Mouse (Mus musculus) spleen, adult 2 months (tissue): ENCODE measurements around the gene Cbl. TPM values are rescaled to one million over a fixed set of nuclear protein-coding genes. Genes with fewer than 3 reads are reported as not detected.

ENCODE experiments used
- DNase-seq, 2 experiments: peaks; one replicate each; pipeline versions ENCODE4 v3.0.0 to v3.0.0-alpha.2; 2012 to 2021; ENCODE audit warnings: low spot score in 2 of 2, low read depth in 1 of 2
- H3K27ac ChIP-seq: fragments of 200-500 bp; 2 replicates; pipeline ENCODE4 v1.5.1; 2012; ENCODE audit warnings: low read length, inconsistent platforms; ENCODE audit not compliant: insufficient read depth
- H3K27me3 ChIP-seq: fragments of 200-500 bp; 2 replicates; pipeline ENCODE4 v1.6.1; 2012; ENCODE audit warnings: mild to moderate bottlenecking, moderate library complexity, low read length, inconsistent platforms; ENCODE audit not compliant: control insufficient read depth, insufficient read depth
- H3K36me3 ChIP-seq: fragments of 200-500 bp; 2 replicates; pipeline ENCODE4 v1.6.1; 2012; ENCODE audit warnings: mild to moderate bottlenecking, low read length, inconsistent platforms; ENCODE audit not compliant: control insufficient read depth, insufficient read depth
- H3K4me1 ChIP-seq: fragments of 200-500 bp; 2 replicates; pipeline ENCODE4 v1.6.1; 2011; ENCODE audit warnings: inconsistent platforms; ENCODE audit not compliant: control insufficient read depth, insufficient read depth, insufficient read length
- H3K4me3 ChIP-seq: fragments of 200-500 bp; 2 replicates; pipeline ENCODE4 v1.5.1; 2011; ENCODE audit warnings: mild to moderate bottlenecking, inconsistent platforms; ENCODE audit not compliant: insufficient read depth, insufficient read length; ENCODE audit errors: extremely low read depth
- CTCF ChIP-seq: fragments of 200-500 bp; IDR thresholded peaks from 2 replicates; pipeline ENCODE4 v1.5.1; 2011; ENCODE audit warnings: mild to moderate bottlenecking, inconsistent platforms; ENCODE audit not compliant: insufficient read depth, insufficient read length, insufficient replicate concordance; ENCODE audit errors: extremely low read depth
- POLR2A ChIP-seq: fragments of 200-500 bp; IDR thresholded peaks from 2 replicates; pipeline ENCODE4 v1.6.1; 2011; ENCODE audit warnings: low read depth, low read length, inconsistent platforms
- WGBS: fragments of 180-500 bp; shearing (Covaris S2); methylation state at CpG from one replicate; pipeline ENCODE4 v1.1.7; 2018; 5-methylcytosine and 5-hydroxymethylcytosine counted together
- polyA plus RNA-seq: library from polyadenylated mRNA; depleted of rRNA; stranded (reverse); fragments of >200 nt; gene quantifications from 2 replicates; pipeline ENCODE4 v1.2.3, GENCODE M21; 2012

Gene Cbl
- polyA plus RNA-seq, 1 experiment, result 16.1 TPM

DNA sequence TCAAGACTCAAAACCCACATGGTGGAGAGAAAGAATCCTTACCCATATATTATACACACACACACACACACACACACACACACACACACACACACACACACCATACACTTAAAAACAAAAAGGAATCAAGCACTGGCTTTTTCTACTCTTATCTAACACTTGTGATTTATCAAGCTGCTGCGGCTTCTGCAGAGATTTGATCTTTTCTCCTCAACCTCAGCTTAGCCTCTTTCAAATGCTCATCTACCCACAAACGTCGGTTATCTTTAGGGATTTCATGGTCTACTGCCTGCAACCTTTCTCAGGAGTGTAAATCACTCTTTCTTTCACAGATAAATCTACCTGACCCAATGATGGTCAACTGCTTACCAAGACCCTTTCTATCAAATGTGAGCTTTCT is 33.4 kb downstream of the Cbl start:
- 42% methylated on average over 3 of the region's 3 CpGs for WGBS
- TF ChIP-seq POLR2A, result no peak
- TF ChIP-seq CTCF, result no peak
- H3K27ac ChIP-seq, result no peak overlapping the region
- DNase-seq, result no peak
- H3K36me3 ChIP-seq, result peaks cover 19% of the 10 kb centered on the region
- H3K4me1 ChIP-seq, result peaks cover 8% of the 10 kb centered on the region
- no peak overlapping the region for H3K4me3 ChIP-seq
- no peaks in the 10 kb centered on the region for H3K27me3 ChIP-seq

DNA sequence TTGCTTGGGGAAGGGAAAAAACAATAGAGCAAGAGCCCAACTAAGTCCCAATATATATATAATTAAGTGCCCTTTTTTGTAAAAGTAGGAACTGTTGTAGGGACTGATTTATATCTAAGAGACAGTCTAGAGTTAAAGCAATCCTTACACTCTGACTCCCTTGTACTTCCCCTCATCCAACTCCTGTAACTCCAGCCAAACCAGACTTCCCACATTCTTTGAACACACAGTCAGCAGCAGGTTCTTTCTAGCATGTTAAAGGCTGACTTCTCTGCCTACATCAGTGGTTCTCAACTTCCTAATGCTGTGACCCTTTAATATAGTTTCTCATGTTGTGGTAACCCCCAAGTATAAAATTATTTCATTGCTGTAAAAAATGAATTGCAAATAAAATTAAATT is 34.3 kb downstream of the Cbl start:
- no peak for DNase-seq
- Histone ChIP-seq H3K27me3 (no peaks in the 10 kb centered on the region), H3K36me3 (peaks cover 19% of the 10 kb centered on the region), H3K4me3 (no peak overlapping the region), H3K4me1 (peaks cover 13% of the 10 kb centered on the region), H3K27ac (no peak overlapping the region)
- TF ChIP-seq CTCF (no peak), POLR2A (no peak)

DNA sequence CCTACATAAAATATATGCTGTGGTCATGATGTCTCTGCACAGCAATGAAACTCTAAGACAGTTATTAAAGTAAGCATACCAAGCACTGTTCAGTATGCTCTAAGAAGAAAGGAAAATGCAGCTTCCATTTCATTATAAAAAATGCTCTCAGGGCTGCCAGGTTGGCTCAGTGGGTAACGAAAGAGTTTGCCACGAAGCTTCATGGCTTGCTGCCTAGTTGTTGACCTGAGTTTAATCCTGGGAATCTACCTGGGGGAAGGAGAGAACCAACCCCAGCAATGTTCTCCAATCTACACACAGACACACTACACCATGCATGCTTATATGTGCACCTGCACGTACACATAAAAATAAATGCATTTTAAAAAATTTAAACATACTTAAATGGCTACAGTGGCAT is 34.7 kb downstream of the Cbl start:
- Histone ChIP-seq H3K4me1 (peaks cover 13% of the 10 kb centered on the region), H3K36me3 (peaks cover 19% of the 10 kb centered on the region), H3K4me3 (no peak overlapping the region), H3K27me3 (no peaks in the 10 kb centered on the region), H3K27ac (no peak overlapping the region)
- no peak for DNase-seq
- TF ChIP-seq CTCF (no peak), POLR2A (no peak)
- 91% methylated on average over 3 of the region's 3 CpGs for WGBS

DNA sequence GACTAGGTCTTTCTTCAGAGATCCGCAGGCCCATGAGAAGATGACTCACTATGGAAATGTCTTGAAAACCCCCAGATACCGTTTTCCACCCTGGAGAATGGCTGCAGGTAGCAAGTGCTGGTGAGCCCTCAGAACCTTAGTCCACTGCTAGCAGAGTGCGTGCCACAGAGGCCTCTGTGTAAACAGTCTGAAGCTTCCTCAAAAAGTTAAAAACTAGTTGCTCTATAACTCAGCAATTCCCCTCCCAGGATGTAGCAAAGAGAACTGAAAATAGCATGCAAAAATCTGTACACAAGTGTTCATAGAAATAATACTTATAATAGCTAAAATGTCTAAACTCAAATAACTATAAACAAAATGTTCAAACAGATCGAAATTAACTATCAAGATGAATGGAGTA is 37.5 kb downstream of the Cbl start:
- Histone ChIP-seq H3K27me3 (no peaks in the 10 kb centered on the region), H3K4me1 (peaks cover 18% of the 10 kb centered on the region), H3K27ac (peak overlapping the region; percentile 70), H3K36me3 (peaks cover 16% of the 10 kb centered on the region), H3K4me3 (no peak overlapping the region)
- DNase-seq, result peak in 1 of 2 experiments; percentile 16
- WGBS, result 53% methylated on average over 4 of the region's 4 CpGs
- TF ChIP-seq CTCF, result no peak
- TF ChIP-seq POLR2A, result no peak

DNA sequence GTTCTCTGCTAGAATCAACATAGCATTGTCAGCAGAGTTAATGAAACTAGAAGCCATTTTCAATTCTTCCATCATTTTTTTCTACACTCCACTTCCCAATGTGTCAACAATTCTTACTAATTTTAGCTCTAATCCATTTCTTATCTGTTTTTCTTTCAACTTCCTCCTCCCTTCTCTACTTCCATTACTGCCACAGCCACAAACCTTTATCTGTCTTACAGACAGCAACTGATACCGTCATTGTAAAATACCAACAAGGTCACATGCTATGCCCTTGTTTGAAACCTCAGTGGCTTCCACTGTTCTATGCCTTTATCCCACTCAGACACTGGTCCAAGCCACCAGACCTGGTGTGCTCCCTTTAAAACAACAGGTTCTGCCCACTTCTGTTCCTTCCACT is 39.8 kb downstream of the Cbl start:
- TF ChIP-seq POLR2A (no peak), CTCF (no peak)
- peaks cover 9% of the 10 kb centered on the region for H3K36me3 ChIP-seq
- H3K4me1 ChIP-seq, result peaks cover 18% of the 10 kb centered on the region
- 35% methylated on average over 1 of the region's 1 CpGs for WGBS
- no peak for DNase-seq
- no peaks in the 10 kb centered on the region for H3K27me3 ChIP-seq
- no peak overlapping the region for H3K27ac ChIP-seq
- H3K4me3 ChIP-seq, result no peak overlapping the region

DNA sequence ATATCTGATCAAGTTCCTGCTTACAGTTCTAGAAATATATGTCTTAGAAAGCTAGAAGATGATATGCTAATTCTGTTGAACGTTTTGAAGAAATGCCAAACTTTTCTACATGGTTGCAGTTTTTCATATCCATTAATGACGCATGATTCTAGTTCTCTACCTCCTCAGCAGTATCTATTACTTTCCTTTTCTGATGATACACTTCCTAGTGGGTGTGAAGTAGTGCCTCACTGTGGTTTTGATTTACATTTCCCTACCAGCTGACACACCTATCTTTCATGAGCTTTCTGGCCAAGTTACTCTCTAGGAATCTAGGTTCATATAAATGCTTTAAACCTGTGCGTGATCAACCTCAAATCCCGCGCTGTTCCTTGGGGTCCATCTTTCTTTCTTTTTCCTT is 41.1 kb downstream of the Cbl start:
- H3K27ac ChIP-seq, result no peak overlapping the region
- no peak for DNase-seq
- no peak overlapping the region for H3K4me3 ChIP-seq
- WGBS, result 82% methylated on average over 5 of the region's 5 CpGs
- TF ChIP-seq CTCF (no peak), POLR2A (no peak)
- H3K27me3 ChIP-seq, result no peaks in the 10 kb centered on the region
- peaks cover 2% of the 10 kb centered on the region for H3K36me3 ChIP-seq
- peaks cover 18% of the 10 kb centered on the region for H3K4me1 ChIP-seq

DNA sequence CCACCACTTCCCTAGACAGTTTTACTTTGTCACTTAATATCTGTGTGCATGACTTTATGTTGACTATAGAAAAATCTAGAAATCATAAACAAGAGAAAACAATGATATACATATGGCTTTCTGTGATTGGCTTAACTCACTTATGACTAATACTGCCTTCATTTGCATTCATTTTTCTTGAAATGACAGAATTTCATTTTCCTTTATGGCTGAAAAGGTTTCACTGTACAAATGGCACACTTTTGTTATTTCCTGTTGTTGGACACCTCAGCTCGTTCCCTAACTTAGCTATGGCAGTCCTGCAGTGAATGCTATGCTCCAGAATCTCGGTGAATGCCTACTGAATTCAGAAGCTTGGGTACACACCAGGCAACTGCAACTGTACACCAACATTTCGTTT is 41.5 kb downstream of the Cbl start:
- TF ChIP-seq POLR2A (no peak), CTCF (no peak)
- Histone ChIP-seq H3K27ac (no peak overlapping the region), H3K4me1 (peaks cover 18% of the 10 kb centered on the region), H3K27me3 (no peaks in the 10 kb centered on the region), H3K4me3 (no peak overlapping the region), H3K36me3 (no peaks in the 10 kb centered on the region; the same call in 1 of the 2 replicates)
- WGBS, result 84% methylated on average over 3 of the region's 3 CpGs
- DNase-seq, result no peak
